Mouse (Mus musculus): ENCODE results near the gene Pgam5. TPM values are rescaled to one million over a fixed set of nuclear protein-coding genes. Genes with fewer than 3 reads are reported as not detected.
A peak's percentile ranks its signal among the peaks of the same experiment; 100 is the strongest.

Pgam5 gene
- total RNA-seq (2018; cell fraction: chromatin; rRNA removed), result 10 to 100 TPM in 22 of 26 experiments, 1 to 10 TPM in 4; 4.7 to 39.2 (median 20.7) TPM
- 10 to 100 TPM; 15.7 to 28.5 (median 22.6) TPM for total RNA-seq (2018; cell fraction: cytosol; rRNA removed)
- total RNA-seq (2018; cell fraction: nucleus; rRNA removed), result 10 to 100 TPM in 25 of 26 experiments, 1 to 10 TPM in 1; 9.4 to 38.0 (median 17.8) TPM
- polyA plus RNA-seq (2018), result 13.1 to 37.7 TPM (median 18.8 TPM) in 3 replicates

- Histone ChIP-seq H3K36me3 (ENCODE audit: inconsistent target) (peaks cover 12% of the 10 kb centered on the region; the same call in 1 of the 2 replicates), H3K4me3 (ENCODE audit: inconsistent target) (peak within 1 kb of the TSS; percentile 91), H3K79me2 (ENCODE audit: inconsistent target) (peaks cover 35% of the 10 kb centered on the region), H3K27ac (peak within 1 kb of the TSS; percentile 24; the same call in 1 of the 2 replicates)
- 3% methylated on average over 61 of the region's 66 CpGs for WGBS (ENCODE audit: missing documents)
These were observed at the start of gene Pgam5 for GRCm38 (mm10) chr5:110269141-110270101. TSS of gene Pgam5 (minus strand) at chr5:110269913.

- Histone ChIP-seq H3K79me2 (ENCODE audit: inconsistent target) (no peaks in the 10 kb centered on the region), H3K36me3 (ENCODE audit: inconsistent target) (no peaks in the 10 kb centered on the region), H3K4me3 (ENCODE audit: inconsistent target) (no peak overlapping the region), H3K27ac (no peak overlapping the region)
- WGBS (ENCODE audit: missing documents), result 87% methylated on average over 3 of the region's 3 CpGs
These were observed 43.4 kb upstream of the Pgam5 start for GRCm38 (mm10) chr5:110313127-110313526.

- H3K79me2 ChIP-seq (ENCODE audit: inconsistent target), result no peaks in the 10 kb centered on the region
- H3K36me3 ChIP-seq (ENCODE audit: inconsistent target), result no peaks in the 10 kb centered on the region
- no peak overlapping the region for H3K27ac ChIP-seq
- no peak overlapping the region for H3K4me3 ChIP-seq (ENCODE audit: inconsistent target)
- WGBS (ENCODE audit: missing documents), result 98% methylated on average over 7 of the region's 7 CpGs
These were observed 39.1 kb upstream of the Pgam5 start for GRCm38 (mm10) chr5:110308861-110309260.

- no peaks in the 10 kb centered on the region for H3K79me2 ChIP-seq (ENCODE audit: inconsistent target)
- no peaks in the 10 kb centered on the region for H3K36me3 ChIP-seq (ENCODE audit: inconsistent target)
- 95% methylated on average over 2 of the region's 2 CpGs for WGBS (ENCODE audit: missing documents)
- H3K27ac ChIP-seq, result no peak overlapping the region
- no peak overlapping the region for H3K4me3 ChIP-seq (ENCODE audit: inconsistent target)
These were observed 30.9 kb upstream of the Pgam5 start for GRCm38 (mm10) chr5:110300591-110300990.

- no peaks in the 10 kb centered on the region for H3K36me3 ChIP-seq (ENCODE audit: inconsistent target)
- 100% methylated on average over 1 of the region's 1 CpGs for WGBS (ENCODE audit: missing documents)
- H3K27ac ChIP-seq, result no peak overlapping the region
- H3K4me3 ChIP-seq (ENCODE audit: inconsistent target), result no peak overlapping the region
- H3K79me2 ChIP-seq (ENCODE audit: inconsistent target), result no peaks in the 10 kb centered on the region
These were observed 26.9 kb upstream of the Pgam5 start for GRCm38 (mm10) chr5:110296637-110297036.

GRCm38 (mm10) chr5:110291649-110292048 lies 21.9 kb upstream of the Pgam5 start:
- H3K36me3 ChIP-seq (ENCODE audit: inconsistent target), result no peaks in the 10 kb centered on the region
- no peak overlapping the region for H3K4me3 ChIP-seq (ENCODE audit: inconsistent target)
- H3K27ac ChIP-seq, result no peak overlapping the region
- 92% methylated on average over 1 of the region's 1 CpGs for WGBS (ENCODE audit: missing documents)
- H3K79me2 ChIP-seq (ENCODE audit: inconsistent target), result no peaks in the 10 kb centered on the region

- H3K79me2 ChIP-seq (ENCODE audit: inconsistent target), result no peaks in the 10 kb centered on the region
- WGBS (ENCODE audit: missing documents), result 65% methylated on average over 2 of the region's 2 CpGs
- H3K27ac ChIP-seq, result no peak overlapping the region
- H3K36me3 ChIP-seq (ENCODE audit: inconsistent target), result no peaks in the 10 kb centered on the region
- H3K4me3 ChIP-seq (ENCODE audit: inconsistent target), result peak overlapping the region; percentile 50
These were observed 17.4 kb upstream of the Pgam5 start for GRCm38 (mm10) chr5:110287084-110287475.

GRCm38 (mm10) chr5:110286446-110287083 lies 16.9 kb upstream of the Pgam5 start:
- no peaks in the 10 kb centered on the region for H3K79me2 ChIP-seq (ENCODE audit: inconsistent target)
- 2% methylated on average over 28 of the region's 31 CpGs for WGBS (ENCODE audit: missing documents)
- peak overlapping the region; percentile 50 for H3K4me3 ChIP-seq (ENCODE audit: inconsistent target)
- no peak overlapping the region for H3K27ac ChIP-seq
- H3K36me3 ChIP-seq (ENCODE audit: inconsistent target), result no peaks in the 10 kb centered on the region

GRCm38 (mm10) chr5:110285770-110286445 lies 16.2 kb upstream of the Pgam5 start, which contains the start of the genes Pxmp2 and Pole:
TSS of gene Pxmp2 (minus strand) at chr5:110286186.
TSS of gene Pole (plus strand) at chr5:110286306.
- WGBS (ENCODE audit: missing documents), result under 1% methylated on average over 63 of the region's 64 CpGs
- H3K79me2 ChIP-seq (ENCODE audit: inconsistent target), result no peaks in the 10 kb centered on the region
- no peaks in the 10 kb centered on the region for H3K36me3 ChIP-seq (ENCODE audit: inconsistent target)
- peak within 1 kb of the TSS; percentile 59 for H3K4me3 ChIP-seq (ENCODE audit: inconsistent target)
- no peak within 1 kb of the TSS for H3K27ac ChIP-seq

GRCm38 (mm10) chr5:110285156-110285555 lies 15.4 kb upstream of the Pgam5 start:
- WGBS (ENCODE audit: missing documents), result 2% methylated on average over 15 of the region's 15 CpGs
- no peak overlapping the region for H3K27ac ChIP-seq

GRCm38 (mm10) chr5:110284536-110284935 lies 14.8 kb upstream of the Pgam5 start:
- Histone ChIP-seq H3K36me3 (ENCODE audit: inconsistent target) (no peaks in the 10 kb centered on the region), H3K27ac (no peak overlapping the region), H3K79me2 (ENCODE audit: inconsistent target) (no peaks in the 10 kb centered on the region), H3K4me3 (ENCODE audit: inconsistent target) (peak overlapping the region; percentile 59)
- 0% methylated on average over 4 of the region's 4 CpGs for whole genome bisulfite sequencing (ENCODE audit: missing documents)

More at GRCm38 (mm10) chr5:110285156-110285555, 15.4 kb upstream of the Pgam5 start:
- H3K4me3 ChIP-seq (ENCODE audit: inconsistent target), result peak overlapping the region; percentile 59
- H3K36me3 ChIP-seq (ENCODE audit: inconsistent target), result no peaks in the 10 kb centered on the region
- H3K79me2 ChIP-seq (ENCODE audit: inconsistent target), result no peaks in the 10 kb centered on the region

- Histone ChIP-seq H3K79me2 (ENCODE audit: inconsistent target) (no peaks in the 10 kb centered on the region), H3K27ac (no peak overlapping the region), H3K36me3 (ENCODE audit: inconsistent target) (no peaks in the 10 kb centered on the region), H3K4me3 (ENCODE audit: inconsistent target) (no peak overlapping the region)
- 86% methylated on average over 2 of the region's 2 CpGs for whole genome bisulfite sequencing (ENCODE audit: missing documents)
These were observed 12.3 kb upstream of the Pgam5 start for GRCm38 (mm10) chr5:110281984-110282383.

- H3K27ac ChIP-seq, result no peak overlapping the region
- H3K36me3 ChIP-seq (ENCODE audit: inconsistent target), result no peaks in the 10 kb centered on the region
- H3K4me3 ChIP-seq (ENCODE audit: inconsistent target), result no peak overlapping the region
- WGBS (ENCODE audit: missing documents), result 100% methylated on average over 1 of the region's 1 CpGs
- H3K79me2 ChIP-seq (ENCODE audit: inconsistent target), result no peaks in the 10 kb centered on the region
These were observed 7.2 kb upstream of the Pgam5 start for GRCm38 (mm10) chr5:110276910-110277309.

- Histone ChIP-seq H3K36me3 (ENCODE audit: inconsistent target) (no peaks in the 10 kb centered on the region), H3K4me3 (ENCODE audit: inconsistent target) (no peak overlapping the region), H3K27ac (no peak overlapping the region), H3K79me2 (ENCODE audit: inconsistent target) (no peaks in the 10 kb centered on the region)
- WGBS (ENCODE audit: missing documents), result 86% methylated on average over 2 of the region's 2 CpGs
These were observed 6.7 kb upstream of the Pgam5 start for GRCm38 (mm10) chr5:110276391-110276790.
